Mouse (Mus musculus) midbrain, embryonic 15.5 days (tissue): ENCODE measurements around the gene Mcoln3. TPM values are rescaled to one million over a fixed set of nuclear protein-coding genes. Genes with fewer than 3 reads are reported as not detected.

Experiments used
- ATAC-seq: fragments of 200-750 bp; cut with Nextera tagmentation; replicated peaks from 2 replicates; pipeline ENCODE4 v1.8.0; 2017; ENCODE audit warnings: moderate TSS enrichment
- H3K27ac ChIP-seq: fragments of 300-500 bp; sonication (generic); 2 replicates; pipeline ENCODE4 v1.5.1; 2015; ENCODE audit warnings: mild to moderate bottlenecking, inconsistent platforms
- H3K27me3 ChIP-seq: fragments of 300-500 bp; sonication (generic); replicated peaks from 2 replicates; pipeline ENCODE4 v1.6.1; 2015; ENCODE audit warnings: inconsistent platforms
- H3K36me3 ChIP-seq: fragments of 300-500 bp; sonication (generic); replicated peaks from 2 replicates; pipeline ENCODE4 v1.6.1; 2015; ENCODE audit warnings: inconsistent platforms
- H3K4me1 ChIP-seq: fragments of 300-500 bp; sonication (generic); 2 replicates; pipeline ENCODE4 v1.6.1; 2015; ENCODE audit warnings: inconsistent platforms
- H3K4me2 ChIP-seq: fragments of 300-500 bp; sonication (generic); 2 replicates; pipeline ENCODE4 v1.6.1; 2015; ENCODE audit warnings: inconsistent platforms, mild to moderate bottlenecking, moderate library complexity
- H3K4me3 ChIP-seq: fragments of 300-500 bp; sonication (generic); 2 replicates; pipeline ENCODE4 v1.5.1; 2015; ENCODE audit warnings: mild to moderate bottlenecking, inconsistent platforms
- H3K9ac ChIP-seq: fragments of 300-500 bp; sonication (generic); 2 replicates; pipeline ENCODE4 v1.6.1; 2015; ENCODE audit warnings: mild to moderate bottlenecking, inconsistent platforms
- H3K9me3 ChIP-seq: fragments of 300-500 bp; sonication (generic); 2 replicates; pipeline ENCODE4 v1.6.1; 2016; ENCODE audit warnings: inconsistent platforms
- WGBS: fragments of 180-500 bp; shearing (Covaris S2); methylation state at CpG from one replicate; pipeline ENCODE4 v1.1.7; 2015; ENCODE audit warnings: mixed read lengths; 5-methylcytosine and 5-hydroxymethylcytosine counted together
- polyA plus RNA-seq: library from polyadenylated mRNA; unstranded; fragments of >200 nt; fragmentation: Nextera tagmentation; extraction: Ambion mirVana; gene quantifications from 2 replicates; pipeline ENCODE4 v1.2.1, GENCODE M21; 2015

The Mcoln3 gene
- polyA plus RNA-seq, 1 experiment from 2014 or later: 0.44 TPM

DNA sequence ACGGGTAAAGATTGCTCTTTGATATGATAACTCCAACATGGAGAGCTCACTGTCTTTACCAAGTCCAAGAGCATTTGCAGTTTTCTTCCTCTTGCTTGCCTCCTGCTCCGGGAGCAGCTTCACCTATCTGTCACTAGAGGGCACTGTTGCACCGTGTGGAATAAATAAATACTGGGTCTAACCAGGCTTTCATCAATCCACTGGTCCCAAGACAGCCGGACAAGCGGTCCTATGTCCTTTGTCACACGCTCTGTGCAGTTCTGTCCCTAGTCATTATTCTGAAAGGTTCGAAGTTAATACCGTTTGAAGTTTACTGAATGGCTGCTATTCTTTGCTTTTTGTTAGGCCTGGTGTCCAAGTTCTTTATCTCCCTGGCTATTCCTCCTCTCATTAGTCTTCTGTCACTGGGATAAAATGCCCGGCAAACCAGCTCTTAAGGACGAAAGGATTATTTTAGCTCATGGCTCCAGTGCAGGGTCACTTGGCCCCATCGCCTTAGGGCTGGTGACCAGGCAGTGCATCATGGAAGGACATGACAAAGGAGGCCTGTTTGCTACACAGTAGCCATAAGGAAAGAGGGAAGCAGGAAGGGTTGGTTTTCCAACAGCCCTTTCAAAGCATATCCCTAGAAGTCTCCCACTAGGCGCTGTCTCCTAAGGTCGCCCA is 67.9 kb downstream of the Mcoln3 start:
- H3K4me2 ChIP-seq: no peak overlapping the region; the same call in 1 of the 2 replicates
- H3K9ac ChIP-seq: 0 out of 2 replicates have a peak overlapping the region, but pooled peaks have one; percentile 16
- H3K36me3 ChIP-seq: no peaks in the 10 kb centered on the region
- no peak overlapping the region for H3K27ac ChIP-seq
- peaks cover 3% of the 10 kb centered on the region; the same call in 1 of the 2 replicates for H3K27me3 ChIP-seq
- no peaks in the 10 kb centered on the region for H3K9me3 ChIP-seq
- WGBS: 18% methylated on average over 13 of the region's 13 CpGs
- H3K4me1 ChIP-seq: peaks cover 9% of the 10 kb centered on the region; the same call in 1 of the 2 replicates
- H3K4me3 ChIP-seq: no peak overlapping the region
- peak; percentile 81 for ATAC-seq

GRCm38 (mm10) chr3:146186033-146186432 is 68.8 kb downstream of the Mcoln3 start:
- Histone ChIP-seq H3K4me3 (no peak overlapping the region), H3K36me3 (no peaks in the 10 kb centered on the region), H3K9me3 (no peaks in the 10 kb centered on the region), H3K4me1 (peaks cover 9% of the 10 kb centered on the region; the same call in 1 of the 2 replicates), H3K9ac (no peak overlapping the region), H3K4me2 (no peak overlapping the region), H3K27me3 (peaks cover 3% of the 10 kb centered on the region; the same call in 1 of the 2 replicates), H3K27ac (no peak overlapping the region)
- 74% methylated on average over 10 of the region's 10 CpGs for WGBS
- no peak for ATAC-seq

DNA sequence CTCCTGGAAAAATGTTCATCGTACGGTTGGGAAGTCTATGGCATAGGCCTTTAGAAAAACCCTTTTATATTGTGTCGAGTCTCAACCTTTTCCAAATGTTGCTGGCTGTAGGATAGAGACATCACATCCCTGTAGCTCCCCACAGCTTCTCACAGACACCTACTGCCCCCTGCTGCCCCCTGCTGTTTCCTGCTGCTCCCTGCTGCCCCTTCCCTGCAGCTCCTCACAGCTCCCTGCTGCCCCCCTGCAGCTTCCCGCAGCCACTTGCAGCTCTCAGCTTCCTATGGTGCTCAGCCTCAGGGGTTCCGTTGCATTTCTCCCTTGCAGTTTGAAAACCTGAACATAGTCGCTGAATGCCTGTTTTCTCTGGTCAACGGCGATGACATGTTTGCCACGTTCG is 72.7 kb downstream of the Mcoln3 start:
- H3K9ac ChIP-seq: no peak overlapping the region
- H3K27me3 ChIP-seq: no peaks in the 10 kb centered on the region
- H3K4me3 ChIP-seq: no peak overlapping the region
- 65% methylated on average over 10 of the region's 10 CpGs for WGBS
- no peak overlapping the region for H3K4me2 ChIP-seq
- peaks cover 9% of the 10 kb centered on the region; the same call in 1 of the 2 replicates for H3K4me1 ChIP-seq
- no peak overlapping the region for H3K27ac ChIP-seq
- no peak for ATAC-seq
- H3K36me3 ChIP-seq: no peaks in the 10 kb centered on the region
- no peaks in the 10 kb centered on the region for H3K9me3 ChIP-seq

Other genes with a start within 250 kb of the Mcoln3 start
- gene Bcl10, start 194.6 kb upstream of the Mcoln3 start, polyA plus RNA-seq: 30.9 and 32.4 TPM in 2 replicates
- gene 2410004B18Rik, start 179.4 kb upstream of the Mcoln3 start, polyA plus RNA-seq: 78.6 and 85.6 TPM in 2 replicates
- 0.34 and 0.74 TPM in 2 replicates for gene Syde2, start 129.6 kb upstream of the Mcoln3 start, polyA plus RNA-seq
- 1.3 and 1.6 TPM in 2 replicates for gene Wdr63, start 9.3 kb upstream of the Mcoln3 start, polyA plus RNA-seq
- gene Mcoln2, start 32.4 kb downstream of the Mcoln3 start, polyA plus RNA-seq: 0.13 and 0.18 TPM in 2 replicates
- gene Lpar3, start 103.5 kb downstream of the Mcoln3 start, polyA plus RNA-seq: 0.22 and 0.61 TPM in 2 replicates